Mouse (Mus musculus): ENCODE measurements at regions not wholly inside any gene's neighbourhood (a gene's known extent, or its start where the extent isn't known, plus 50 kb on each side); places are given as distances from the start of the nearest gene placed in this dataset.

- TF ChIP-seq CTCF (IDR thresholded peaks at IDR 0.05; ENCODE audit: borderline replicate concordance, insufficient read depth, low read depth, low read length) = no peak
- no peak for TF ChIP-seq POLR2A (IDR thresholded peaks at IDR 0.05; ENCODE audit: borderline replicate concordance, insufficient read depth, low read length)
Measured at GRCm38 (mm10) chr11:18715851-18716126, 303.0 kb downstream of the Meis1 start.

Measured in cerebellum, adult 2 months (tissue).